Mouse (Mus musculus): ENCODE data around the gene Ttc9c. TPM values are rescaled to one million over a fixed set of nuclear protein-coding genes. Genes with fewer than 3 reads are reported as not detected.
A peak's percentile ranks its signal among the peaks of the same experiment; 100 is the strongest.

Ttc9c gene
- polyA plus RNA-seq, 1 experiment from 2014 or later: 49.3 TPM

DNA sequence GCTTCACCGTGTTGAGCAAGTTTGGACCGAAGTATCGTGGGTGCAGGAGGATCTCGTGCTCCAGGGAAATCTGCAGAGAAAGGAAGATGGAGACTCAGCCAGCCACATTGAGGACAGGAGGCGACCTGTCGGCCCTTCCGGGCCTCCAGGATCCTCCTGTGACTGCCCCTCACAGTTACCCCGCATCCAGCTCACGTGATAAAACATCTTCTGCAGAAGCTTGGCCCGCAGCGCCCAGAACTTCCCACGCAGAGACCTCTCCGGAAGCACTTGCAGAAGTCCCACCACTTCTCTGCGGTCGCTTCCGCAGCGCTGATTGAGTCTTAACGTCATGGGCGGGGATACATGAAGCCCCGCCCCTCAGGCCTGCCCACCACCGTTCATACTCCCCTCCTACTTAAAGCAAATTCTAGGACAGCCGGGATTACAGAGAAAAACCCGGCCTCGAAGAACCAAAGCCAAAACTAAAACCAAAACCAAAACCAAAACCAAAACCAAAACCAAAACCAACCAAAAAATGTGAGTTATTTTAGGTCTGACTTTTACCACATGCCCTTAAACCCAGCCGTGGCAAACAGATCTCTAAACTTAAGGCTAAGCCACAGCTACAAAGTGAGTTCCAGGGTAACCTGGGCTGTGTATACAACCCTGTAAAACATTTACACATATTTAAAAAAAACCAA lies 20.7 kb downstream of the Ttc9c start, which contains the start of gene Polr2g:
Gene Polr2g, minus strand, starts transcription at position 314 of the 683 bp plus-strand sequence.
- Histone ChIP-seq H3K27me3 (replicated peaks) (no peaks in the 10 kb centered on the region), H3K4me2 (replicated peaks) (peak within 1 kb of the TSS; percentile 83), H3K9ac (peak within 1 kb of the TSS; percentile 80), H3K9me3 (no peaks in the 10 kb centered on the region), H3K4me1 (replicated peaks) (peaks cover 13% of the 10 kb centered on the region), H3K27ac (peak within 1 kb of the TSS; percentile 71), H3K4me3 (replicated peaks) (peak within 1 kb of the TSS; percentile 73), H3K36me3 (peaks cover 14% of the 10 kb centered on the region)
- under 1% methylated on average over 25 of the region's 25 CpGs for WGBS
- ATAC-seq: peak; percentile 86

GRCm38 (mm10) chr19:8790171-8790570 lies 29.0 kb downstream of the Ttc9c start:
- Histone ChIP-seq H3K4me1 (replicated peaks) (peaks cover 5% of the 10 kb centered on the region), H3K36me3 (peaks cover 25% of the 10 kb centered on the region), H3K9me3 (no peaks in the 10 kb centered on the region), H3K4me2 (replicated peaks) (no peak overlapping the region), H3K9ac (no peak overlapping the region), H3K27me3 (replicated peaks) (no peaks in the 10 kb centered on the region), H3K4me3 (replicated peaks) (no peak overlapping the region), H3K27ac (no peak overlapping the region)
- 83% methylated on average over 7 of the region's 7 CpGs for WGBS
- no peak for ATAC-seq

- Histone ChIP-seq H3K27ac (no peak overlapping the region), H3K9me3 (no peaks in the 10 kb centered on the region), H3K4me2 (replicated peaks) (no peak overlapping the region), H3K9ac (no peak overlapping the region), H3K36me3 (peaks cover 18% of the 10 kb centered on the region), H3K27me3 (replicated peaks) (no peaks in the 10 kb centered on the region), H3K4me1 (replicated peaks) (peaks cover 8% of the 10 kb centered on the region), H3K4me3 (replicated peaks) (no peak overlapping the region)
- 76% methylated on average over 1 of the region's 1 CpGs for WGBS
- ATAC-seq: no peak
These were observed 30.0 kb downstream of the Ttc9c start for GRCm38 (mm10) chr19:8789171-8789570.

DNA sequence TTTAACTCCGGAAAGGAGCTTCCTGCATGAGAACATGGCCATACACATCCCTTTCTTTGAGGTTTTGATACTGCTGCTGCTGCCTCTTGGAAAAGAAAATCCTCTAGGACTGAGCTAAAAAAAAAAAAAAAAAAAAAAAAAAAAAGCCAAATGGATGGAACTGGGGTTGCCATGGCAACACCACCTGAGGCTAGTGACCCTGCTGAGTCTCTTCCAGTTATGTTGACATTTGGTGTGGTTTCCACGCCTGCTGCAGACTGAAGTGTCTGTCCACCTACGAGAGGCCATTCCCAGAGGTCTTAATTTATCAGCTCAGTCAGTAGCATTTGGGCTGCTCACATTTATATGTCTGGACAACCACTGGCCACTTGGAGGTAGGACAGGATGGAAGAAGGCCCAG lies 30.6 kb downstream of the Ttc9c start:
- no peak for ATAC-seq
- Histone ChIP-seq H3K36me3 (peaks cover 12% of the 10 kb centered on the region), H3K4me3 (replicated peaks) (no peak overlapping the region), H3K4me1 (replicated peaks) (peaks cover 8% of the 10 kb centered on the region), H3K27ac (no peak overlapping the region), H3K4me2 (replicated peaks) (no peak overlapping the region), H3K9me3 (no peaks in the 10 kb centered on the region), H3K9ac (no peak overlapping the region), H3K27me3 (replicated peaks) (no peaks in the 10 kb centered on the region)
- 30% methylated on average over 3 of the region's 3 CpGs for WGBS

GRCm38 (mm10) chr19:8786008-8786781 lies 32.9 kb downstream of the Ttc9c start, which contains the start of gene Taf6l:
Taf6l (minus strand) TSS chr19:8786417.
- Histone ChIP-seq H3K4me1 (replicated peaks) (peaks cover 8% of the 10 kb centered on the region), H3K9me3 (no peaks in the 10 kb centered on the region), H3K36me3 (peaks cover 13% of the 10 kb centered on the region), H3K27ac (peak within 1 kb of the TSS; percentile 92), H3K27me3 (replicated peaks) (no peaks in the 10 kb centered on the region), H3K4me3 (replicated peaks) (peak within 1 kb of the TSS; percentile 74), H3K4me2 (replicated peaks) (peak within 1 kb of the TSS; percentile 61), H3K9ac (peak within 1 kb of the TSS; percentile 58)
- under 1% methylated on average over 32 of the region's 32 CpGs for WGBS
- ATAC-seq: peak; percentile 100

DNA sequence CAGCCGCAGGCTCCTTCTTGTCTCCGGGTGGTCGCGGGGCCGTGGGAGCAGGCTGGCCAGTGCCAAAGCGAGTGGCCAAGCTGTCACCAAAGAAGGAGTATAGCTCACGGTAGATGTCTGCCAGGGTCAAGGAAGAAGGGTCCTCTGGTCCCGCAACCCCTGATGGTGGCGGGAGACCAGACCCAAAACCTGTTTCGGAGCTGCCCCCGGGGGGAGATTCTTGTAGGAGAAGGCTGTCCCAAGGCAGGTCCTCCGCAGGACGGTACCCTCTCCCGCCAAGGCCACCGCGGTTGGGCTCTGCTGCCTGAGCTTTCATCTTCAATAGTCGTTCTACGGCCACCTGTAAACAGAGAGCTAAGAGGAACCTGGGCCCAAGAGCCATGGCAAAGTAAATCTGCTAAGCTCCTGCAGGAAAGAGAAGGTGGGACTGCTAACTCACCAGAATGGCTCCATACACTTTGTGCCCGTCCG lies 44.1 kb downstream of the Ttc9c start:
- no peaks in the 10 kb centered on the region for H3K36me3 ChIP-seq
- ATAC-seq: peak; percentile 2; the same call in 1 of the 2 replicates

GRCm38 (mm10) chr19:8774086-8774835 lies 44.9 kb downstream of the Ttc9c start, which contains the start of gene Tmem179b:
Tmem179b (minus strand) TSS chr19:8774467.
- Histone ChIP-seq H3K4me3 (replicated peaks) (peak within 1 kb of the TSS; percentile 59), H3K9ac (peak within 1 kb of the TSS; percentile 84), H3K27me3 (replicated peaks) (no peaks in the 10 kb centered on the region), H3K4me2 (replicated peaks) (peak within 1 kb of the TSS; percentile 90), H3K4me1 (replicated peaks) (peaks cover 22% of the 10 kb centered on the region), H3K36me3 (no peaks in the 10 kb centered on the region), H3K9me3 (no peaks in the 10 kb centered on the region), H3K27ac (peak within 1 kb of the TSS; percentile 100)
- ATAC-seq: peak; percentile 95
- under 1% methylated on average over 68 of the region's 68 CpGs for WGBS

More for the DNA sequence above, 44.1 kb downstream of the Ttc9c start:
- Histone ChIP-seq H3K4me3 (replicated peaks) (peak overlapping the region; percentile 59), H3K9me3 (no peaks in the 10 kb centered on the region), H3K27ac (peak overlapping the region; percentile 100), H3K4me1 (replicated peaks) (peaks cover 22% of the 10 kb centered on the region), H3K9ac (peak overlapping the region; percentile 84), H3K4me2 (replicated peaks) (peak overlapping the region; percentile 90), H3K27me3 (replicated peaks) (no peaks in the 10 kb centered on the region)
- WGBS: 3% methylated on average over 20 of the region's 20 CpGs

- 0 out of 2 replicates have a peak, but pooled peaks cover 4% of the 10 kb centered on the region for H3K36me3 ChIP-seq
- H3K27ac ChIP-seq: peak overlapping the region; percentile 100; the same call in 1 of the 2 replicates
- H3K27me3 ChIP-seq (replicated peaks): no peaks in the 10 kb centered on the region
- H3K4me3 ChIP-seq (replicated peaks): peak overlapping the region; percentile 59
- H3K4me1 ChIP-seq (replicated peaks): peaks cover 22% of the 10 kb centered on the region
- peak overlapping the region; percentile 84 for H3K9ac ChIP-seq
- H3K4me2 ChIP-seq (replicated peaks): peak overlapping the region; percentile 90
- no peak for ATAC-seq
- WGBS: 41% methylated on average over 6 of the region's 6 CpGs
- no peaks in the 10 kb centered on the region for H3K9me3 ChIP-seq
These were observed 45.7 kb downstream of the Ttc9c start for GRCm38 (mm10) chr19:8773409-8773808.

- Histone ChIP-seq H3K4me3 (replicated peaks) (peak overlapping the region; percentile 59), H3K36me3 (0 out of 2 replicates have a peak, but pooled peaks cover 8% of the 10 kb centered on the region), H3K27me3 (replicated peaks) (no peaks in the 10 kb centered on the region), H3K9me3 (no peaks in the 10 kb centered on the region), H3K4me1 (replicated peaks) (peaks cover 22% of the 10 kb centered on the region), H3K27ac (peak overlapping the region; percentile 100; the same call in 1 of the 2 replicates), H3K4me2 (replicated peaks) (peak overlapping the region; percentile 90), H3K9ac (peak overlapping the region; percentile 84)
- WGBS: 77% methylated on average over 5 of the region's 5 CpGs
- ATAC-seq: no peak
These were observed 46.1 kb downstream of the Ttc9c start for GRCm38 (mm10) chr19:8772996-8773395.

DNA sequence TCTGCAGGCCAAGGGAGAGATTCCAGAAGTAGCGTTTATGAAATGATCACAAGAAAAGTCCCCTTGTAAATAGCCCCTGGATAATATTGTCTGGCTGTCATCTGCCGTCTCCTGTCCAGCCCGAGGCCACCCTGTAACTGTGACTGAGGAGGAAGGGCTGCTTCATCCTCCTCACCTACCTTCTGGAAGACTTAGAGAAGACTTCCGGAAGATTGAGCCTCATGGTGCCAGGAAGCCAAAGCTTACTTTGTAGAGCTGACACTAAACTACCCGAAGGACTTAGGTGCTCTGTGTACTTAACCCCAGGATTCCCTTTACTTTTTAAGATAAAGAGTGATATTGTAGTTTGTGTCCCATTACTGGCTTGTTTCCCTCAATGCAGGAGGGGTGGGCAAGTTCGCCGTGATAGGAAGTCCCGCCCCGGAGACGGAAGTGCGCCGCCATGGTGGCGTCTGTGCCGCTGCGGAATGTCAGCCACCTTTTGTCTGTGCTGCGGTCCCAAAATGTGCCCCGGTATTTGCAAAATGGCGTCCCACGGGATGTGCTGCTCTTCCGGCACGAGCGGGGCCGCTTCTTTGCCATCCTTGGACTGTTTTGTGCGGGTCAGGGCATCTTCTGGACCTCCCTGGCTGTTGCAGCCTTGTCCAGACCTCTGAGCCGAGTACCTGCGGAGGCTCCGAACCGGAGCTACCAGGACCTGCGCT lies 48.4 kb downstream of the Ttc9c start, which contains the start of gene Tmem223:
Gene Tmem223, plus strand, starts transcription at position 430 of the 704 bp plus-strand sequence.
- Histone ChIP-seq H3K27ac (peak within 1 kb of the TSS; percentile 86), H3K4me3 (replicated peaks) (peak within 1 kb of the TSS; percentile 73), H3K4me1 (replicated peaks) (peaks cover 22% of the 10 kb centered on the region), H3K27me3 (replicated peaks) (no peaks in the 10 kb centered on the region), H3K4me2 (replicated peaks) (peak within 1 kb of the TSS; percentile 67), H3K36me3 (peaks cover 27% of the 10 kb centered on the region), H3K9me3 (no peaks in the 10 kb centered on the region), H3K9ac (peak within 1 kb of the TSS; percentile 91)
- 21% methylated on average over 29 of the region's 29 CpGs for WGBS
- peak; percentile 63 for ATAC-seq

- H3K4me3 ChIP-seq (replicated peaks): no peak overlapping the region
- ATAC-seq: no peak
- WGBS: 98% methylated on average over 9 of the region's 9 CpGs
- no peak overlapping the region for H3K27ac ChIP-seq
- peaks cover 55% of the 10 kb centered on the region for H3K36me3 ChIP-seq
- H3K4me2 ChIP-seq (replicated peaks): no peak overlapping the region
- no peaks in the 10 kb centered on the region for H3K27me3 ChIP-seq (replicated peaks)
- H3K4me1 ChIP-seq (replicated peaks): 0 out of 2 replicates have a peak, but pooled peaks cover 3% of the 10 kb centered on the region
- H3K9ac ChIP-seq: no peak overlapping the region
- H3K9me3 ChIP-seq: no peaks in the 10 kb centered on the region
These were observed 53.6 kb downstream of the Ttc9c start for GRCm38 (mm10) chr19:8765562-8765961.
